Mouse (Mus musculus): ENCODE measurements around the gene Papola.

The Papola gene

GRCm38 (mm10) chr12:105857902-105858640, 73.6 kb downstream of the Papola start:
- intact Hi-C loops (cut with DNase I), result no loop called here

GRCm38 (mm10) chr12:105862072-105862471, 77.6 kb downstream of the Papola start:
- intact Hi-C loops (cut with DNase I), result no loop called here

- intact Hi-C loops (cut with DNase I), result no loop called here
These were observed 78.1 kb downstream of the Papola start for GRCm38 (mm10) chr12:105862607-105863006.

GRCm38 (mm10) chr12:105863436-105863835, 78.9 kb downstream of the Papola start:
- intact Hi-C loops (cut with DNase I), result no loop called here

- intact Hi-C loops (cut with DNase I), result no loop called here
These were observed 83.2 kb downstream of the Papola start for GRCm38 (mm10) chr12:105867646-105868045.

GRCm38 (mm10) chr12:105869242-105869641, 84.7 kb downstream of the Papola start:
- intact Hi-C loops (cut with DNase I), result no loop called here

GRCm38 (mm10) chr12:105869696-105870095, 85.2 kb downstream of the Papola start:
- intact Hi-C loops (cut with DNase I), result no loop called here

- intact Hi-C loops (cut with DNase I), result no loop called here
These were observed 88.8 kb downstream of the Papola start for GRCm38 (mm10) chr12:105873283-105873682.

- intact Hi-C loops (cut with DNase I), result no loop called here
These were observed 90.6 kb downstream of the Papola start for GRCm38 (mm10) chr12:105875112-105875511.

GRCm38 (mm10) chr12:105876521-105876920, 92.0 kb downstream of the Papola start:
- intact Hi-C loops (cut with DNase I), result no loop called here

GRCm38 (mm10) chr12:105876931-105877330, 92.4 kb downstream of the Papola start:
- intact Hi-C loops (cut with DNase I), result no loop called here

GRCm38 (mm10) chr12:105878746-105879145, 94.3 kb downstream of the Papola start:
- intact Hi-C loops (cut with DNase I), result no loop called here

- intact Hi-C loops (cut with DNase I), result no loop called here
These were observed 99.5 kb downstream of the Papola start for GRCm38 (mm10) chr12:105883799-105884514.

- intact Hi-C loops (cut with DNase I), result no loop called here
These were observed 100.2 kb downstream of the Papola start for GRCm38 (mm10) chr12:105884515-105885323.

Small RNA genes within 50 kb of the gene (microRNA-seq; reads per million reads assigned to microRNA genes)
- gene Gm22120, result 0.12 to 0.34 reads per million in 2 experiments
